Mouse (Mus musculus): ENCODE results near the gene Ccdc188. TPM values are rescaled to one million over a fixed set of nuclear protein-coding genes. Genes with fewer than 3 reads are reported as not detected.
A peak's percentile ranks its signal among the peaks of the same experiment; 100 is the strongest.

The Ccdc188 gene
- total RNA-seq, 1 experiment from 2014 or later, result not detected

- no peak for ATAC-seq (replicated peaks; ENCODE audit: insufficient number of reproducible peaks, low FRiP score, low TSS enrichment, poor library complexity, severe bottlenecking)
Measured at GRCm38 (mm10) chr16:18231047-18231446, 13.4 kb downstream of the Ccdc188 start.

GRCm38 (mm10) chr16:18231451-18231850 lies 13.8 kb downstream of the Ccdc188 start:
- no peak for ATAC-seq (replicated peaks; ENCODE audit: insufficient number of reproducible peaks, low FRiP score, low TSS enrichment, poor library complexity, severe bottlenecking)

GRCm38 (mm10) chr16:18233451-18233850 lies 15.8 kb downstream of the Ccdc188 start:
- ATAC-seq (replicated peaks; ENCODE audit: insufficient number of reproducible peaks, low FRiP score, low TSS enrichment, poor library complexity, severe bottlenecking), result no peak

- ATAC-seq (replicated peaks; ENCODE audit: insufficient number of reproducible peaks, low FRiP score, low TSS enrichment, poor library complexity, severe bottlenecking), result no peak
Measured at GRCm38 (mm10) chr16:18233919-18234670, 16.4 kb downstream of the Ccdc188 start.

- no peak for ATAC-seq (replicated peaks; ENCODE audit: insufficient number of reproducible peaks, low FRiP score, low TSS enrichment, poor library complexity, severe bottlenecking)
Measured at GRCm38 (mm10) chr16:18234671-18235388, 17.2 kb downstream of the Ccdc188 start, which contains the start of gene Zdhhc8. TSS of gene Zdhhc8 (minus strand) at chr16:18235136.

- ATAC-seq (replicated peaks; ENCODE audit: insufficient number of reproducible peaks, low FRiP score, low TSS enrichment, poor library complexity, severe bottlenecking), result no peak
Measured at GRCm38 (mm10) chr16:18235389-18236065, 17.8 kb downstream of the Ccdc188 start.

GRCm38 (mm10) chr16:18236676-18237501 lies 19.2 kb downstream of the Ccdc188 start:
- no peak for ATAC-seq (replicated peaks; ENCODE audit: insufficient number of reproducible peaks, low FRiP score, low TSS enrichment, poor library complexity, severe bottlenecking)

- no peak for ATAC-seq (replicated peaks; ENCODE audit: insufficient number of reproducible peaks, low FRiP score, low TSS enrichment, poor library complexity, severe bottlenecking)
Measured at GRCm38 (mm10) chr16:18241581-18241980, 23.9 kb downstream of the Ccdc188 start.

- no peak for ATAC-seq (replicated peaks; ENCODE audit: insufficient number of reproducible peaks, low FRiP score, low TSS enrichment, poor library complexity, severe bottlenecking)
Measured at GRCm38 (mm10) chr16:18247521-18248399, 30.1 kb downstream of the Ccdc188 start.

- ATAC-seq (replicated peaks; ENCODE audit: insufficient number of reproducible peaks, low FRiP score, low TSS enrichment, poor library complexity, severe bottlenecking), result peak; percentile 83
Measured at GRCm38 (mm10) chr16:18248433-18249363, 31.0 kb downstream of the Ccdc188 start, which contains the start of the genes Trmt2a and Ranbp1. TSS of gene Trmt2a (plus strand) at chr16:18248679. TSS of gene Ranbp1 (minus strand) at chr16:18248732.

GRCm38 (mm10) chr16:18249364-18249967 lies 31.8 kb downstream of the Ccdc188 start:
- peak; percentile 34; the same call in 1 of the 2 replicates for ATAC-seq (replicated peaks; ENCODE audit: insufficient number of reproducible peaks, low FRiP score, low TSS enrichment, poor library complexity, severe bottlenecking)

GRCm38 (mm10) chr16:18250231-18250630 lies 32.6 kb downstream of the Ccdc188 start:
- no peak for ATAC-seq (replicated peaks; ENCODE audit: insufficient number of reproducible peaks, low FRiP score, low TSS enrichment, poor library complexity, severe bottlenecking)

GRCm38 (mm10) chr16:18250828-18251790 lies 33.4 kb downstream of the Ccdc188 start:
- no peak for ATAC-seq (replicated peaks; ENCODE audit: insufficient number of reproducible peaks, low FRiP score, low TSS enrichment, poor library complexity, severe bottlenecking)

- ATAC-seq (replicated peaks; ENCODE audit: insufficient number of reproducible peaks, low FRiP score, low TSS enrichment, poor library complexity, severe bottlenecking), result no peak
Measured at GRCm38 (mm10) chr16:18252736-18253135, 35.1 kb downstream of the Ccdc188 start.

- no peak for ATAC-seq (replicated peaks; ENCODE audit: insufficient number of reproducible peaks, low FRiP score, low TSS enrichment, poor library complexity, severe bottlenecking)
Measured at GRCm38 (mm10) chr16:18253866-18254265, 36.2 kb downstream of the Ccdc188 start.

Data from monocyte, adult 5-6 weeks (primary cell).